Mouse (Mus musculus) kidney, postnatal 4 days (tissue): ENCODE measurements around the gene Olfr1012.
"Not testable (repeated sequence)": the region's sequence is repeated elsewhere in the genome, so short reads cannot be mapped to it uniquely, and the experiment has no call there.

Source experiments
- DNase-seq, 2 experiments: peaks; one replicate each; pipeline ENCODE4 v3.0.0; 2021; ENCODE audit warnings: mixed read lengths in 2 of 2

The Olfr1012 gene

DNA sequence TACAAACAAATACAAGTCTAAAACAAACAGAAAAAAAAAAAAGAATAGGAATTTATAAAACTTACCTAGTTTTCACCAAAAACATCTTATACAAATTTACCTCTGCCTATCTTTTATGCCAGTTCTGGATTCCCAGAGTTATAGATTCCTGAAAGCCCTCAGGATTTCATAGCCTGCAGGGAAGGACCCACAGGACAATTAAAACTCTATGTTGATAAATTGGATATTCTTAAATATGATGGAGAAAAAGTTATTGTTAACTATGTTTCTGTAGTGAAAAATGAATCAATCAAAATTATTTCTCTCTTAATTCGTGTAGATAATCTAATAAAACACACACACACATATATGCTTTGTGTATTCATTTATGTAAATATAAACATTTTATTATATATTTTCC is at the start of gene Olfr1012:
Olfr1012 (minus strand) TSS at position 101 of the 400 bp plus-strand sequence.
- DNase-seq, result no peak

DNA sequence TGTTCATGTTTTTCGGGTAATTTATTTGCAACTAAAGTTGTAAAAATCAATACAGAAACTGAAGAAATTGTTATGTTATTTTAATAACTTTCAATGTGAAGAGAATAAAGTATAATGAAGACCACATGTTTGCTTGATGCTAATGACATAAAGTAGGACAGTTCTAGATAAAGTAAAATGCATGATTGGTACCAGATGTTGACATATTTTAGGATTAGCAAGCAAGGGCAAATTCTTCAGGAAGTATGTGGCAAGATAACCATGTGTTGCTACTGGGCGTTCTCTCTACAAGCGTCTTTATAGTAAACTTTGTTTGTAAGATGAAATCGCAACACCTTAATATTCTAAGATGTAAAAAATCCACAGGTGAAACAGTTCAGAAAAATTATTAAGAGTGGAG is 41.9 kb upstream of the Olfr1012 start:
- no peak for DNase-seq

DNA sequence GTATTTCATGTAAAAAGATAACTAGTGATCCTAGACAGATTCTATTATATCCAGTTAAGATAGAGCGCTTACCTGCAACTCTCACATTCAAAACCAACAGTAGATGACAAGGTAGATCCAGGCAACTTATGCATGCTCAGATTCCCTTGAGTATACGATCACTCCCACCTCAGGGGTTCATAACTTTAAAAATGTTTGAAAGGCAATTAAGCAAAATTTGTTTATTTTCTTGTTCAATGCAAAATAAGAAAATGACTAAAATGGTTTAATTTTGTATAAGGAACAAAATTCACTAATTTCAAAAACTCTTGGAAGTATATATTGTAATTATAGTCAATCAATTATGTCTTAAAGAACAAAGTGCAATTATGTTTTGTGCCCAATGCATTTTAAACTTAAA is 39.9 kb upstream of the Olfr1012 start, which contains the start of gene Olfr1016:
Olfr1016 (minus strand) TSS at position 101 of the 400 bp plus-strand sequence.
- DNase-seq, result no peak

DNA sequence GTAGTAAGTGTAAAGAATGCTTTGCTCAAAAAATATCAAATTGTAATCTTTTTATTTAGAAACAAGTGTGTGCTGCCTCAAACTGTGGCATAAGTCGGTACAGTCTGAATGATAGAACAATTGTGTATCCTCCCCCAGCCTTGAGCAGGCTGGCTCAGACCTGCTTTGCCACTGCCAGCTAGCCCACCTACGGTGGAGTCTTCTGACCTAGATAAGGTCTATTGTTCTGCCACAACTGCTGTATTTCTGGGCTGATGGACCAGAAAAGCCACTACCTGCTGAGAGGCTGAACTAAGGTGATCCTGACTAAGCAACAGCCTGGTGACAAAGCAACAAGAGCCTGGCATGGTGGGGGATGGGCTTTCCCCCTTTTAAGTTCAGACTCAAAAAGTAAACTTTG is 29.8 kb upstream of the Olfr1012 start:
- DNase-seq, result no peak

DNA sequence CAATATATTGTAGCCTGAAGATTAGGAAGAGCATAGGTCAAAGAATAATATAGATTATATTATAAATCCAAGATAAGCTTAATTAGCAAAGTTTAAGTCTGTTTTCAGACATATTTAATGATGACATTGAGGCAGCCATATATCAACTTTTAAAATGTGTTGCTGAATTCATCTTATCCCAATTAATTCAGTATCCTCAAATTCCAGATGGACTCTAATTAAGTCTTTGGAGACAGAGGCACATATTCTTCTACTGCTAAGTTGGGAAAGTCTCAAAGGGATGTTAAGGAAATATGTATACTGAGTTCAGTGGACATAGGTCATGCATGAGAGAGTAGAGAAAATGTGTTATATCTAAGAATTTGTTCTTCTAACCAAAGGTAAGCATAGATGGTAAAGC is 19.2 kb upstream of the Olfr1012 start, which contains the start of gene Olfr1015:
Olfr1015 (plus strand) TSS at position 301 of the 400 bp plus-strand sequence.
- DNase-seq, result no peak

DNA sequence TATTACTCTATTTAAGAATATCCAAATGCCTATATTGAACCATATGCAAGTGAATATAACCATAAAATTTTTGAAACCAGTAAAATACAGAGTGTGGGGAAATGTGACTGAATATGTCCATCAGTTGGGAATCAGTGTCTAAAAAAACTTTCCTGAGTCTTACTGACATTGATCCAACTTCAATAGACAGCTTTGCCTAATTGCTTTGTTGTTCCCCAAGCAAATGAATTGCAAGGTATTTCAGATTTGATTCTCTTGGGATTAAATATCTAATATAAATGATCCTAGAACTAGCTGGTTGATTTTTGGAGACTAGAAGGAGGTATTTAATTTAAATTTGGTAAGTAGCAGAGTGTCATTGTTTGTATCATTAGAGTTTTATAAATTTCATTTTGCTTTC is 9.8 kb upstream of the Olfr1012 start, which contains the start of gene Olfr1014:
Olfr1014 (plus strand) TSS at position 301 of the 400 bp plus-strand sequence.
- no peak for DNase-seq

DNA sequence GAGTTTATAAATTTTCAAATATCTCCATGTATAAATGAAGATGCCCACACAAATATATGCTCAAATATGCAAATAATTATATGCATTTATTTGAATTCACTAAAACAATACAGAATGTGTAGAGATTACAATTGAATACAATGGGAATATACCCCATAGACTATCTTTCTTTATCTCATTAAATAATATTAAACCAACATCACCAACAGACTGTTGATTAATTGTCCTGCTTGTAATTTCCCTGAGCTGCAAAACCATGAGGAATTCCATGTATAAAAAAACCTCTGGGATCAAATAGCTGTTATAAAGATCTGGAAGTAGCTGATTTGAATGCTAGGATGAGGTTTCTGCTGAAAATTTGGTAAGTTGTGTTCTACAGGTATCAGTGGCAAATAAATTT is 4.2 kb upstream of the Olfr1012 start, which contains the start of gene Olfr1013:
Olfr1013 (plus strand) TSS at position 301 of the 400 bp plus-strand sequence.
- no peak for DNase-seq

DNA sequence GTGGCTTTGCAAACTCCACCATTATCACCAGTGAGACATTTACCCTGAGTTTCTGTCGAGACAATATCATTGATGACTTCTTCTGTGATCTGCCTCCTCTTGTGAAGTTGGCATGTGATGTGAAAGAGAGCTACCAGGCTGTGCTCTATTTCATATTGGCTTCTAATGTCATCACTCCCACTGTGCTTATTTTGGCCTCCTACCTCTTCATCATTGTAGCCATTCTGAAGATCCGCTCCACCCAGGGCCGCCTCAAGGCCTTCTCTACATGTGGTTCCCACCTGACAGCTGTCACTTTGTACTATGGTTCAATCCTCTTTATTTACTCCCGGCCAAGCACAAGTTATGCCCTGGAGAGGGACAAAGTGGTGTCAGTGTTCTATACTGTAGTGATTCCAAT is 8.7 kb downstream of the Olfr1012 start:
- DNase-seq, result no peak

DNA sequence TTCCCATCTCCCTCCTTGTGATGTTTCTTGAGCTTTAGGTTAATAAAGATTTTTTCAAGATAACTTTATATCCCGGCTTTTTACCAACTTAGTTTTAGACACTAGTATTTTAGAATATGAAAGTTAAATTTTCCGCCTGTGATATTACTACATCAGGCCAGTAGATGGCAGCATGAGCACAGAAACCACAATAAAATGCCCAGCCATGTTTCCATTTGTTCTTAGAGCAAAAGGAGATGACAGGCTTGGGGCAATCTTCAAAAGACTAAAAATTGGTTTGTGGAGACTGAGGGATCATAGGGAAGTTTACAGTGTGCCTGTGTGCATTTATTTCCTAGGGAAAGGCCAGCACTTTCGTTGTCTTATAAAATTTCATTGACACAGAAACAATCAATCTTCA is 36.8 kb downstream of the Olfr1012 start:
- DNase-seq, result peak; percentile 13 to 15

DNA sequence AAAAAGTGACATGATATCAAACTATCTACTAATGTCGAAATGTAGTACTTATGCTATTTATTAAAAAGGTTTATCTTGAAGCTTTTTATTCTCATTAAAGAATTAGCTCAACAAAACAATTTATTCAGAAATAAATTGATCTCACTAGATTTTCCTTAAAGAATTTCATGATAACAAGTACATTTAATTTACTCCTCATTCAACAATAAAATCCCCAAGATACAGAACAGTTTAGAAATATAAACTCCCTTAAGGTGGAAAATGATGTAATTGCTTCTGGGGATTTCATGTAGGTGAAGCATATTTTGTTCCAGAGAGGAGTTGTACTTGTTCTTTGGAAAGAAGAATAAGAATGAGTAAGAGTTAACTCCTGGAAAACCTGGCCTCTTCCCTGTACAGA is 47.4 kb downstream of the Olfr1012 start, which contains the start of gene Olfr1009:
Olfr1009 (plus strand) TSS at position 301 of the 400 bp plus-strand sequence.
- no peak for DNase-seq

DNA sequence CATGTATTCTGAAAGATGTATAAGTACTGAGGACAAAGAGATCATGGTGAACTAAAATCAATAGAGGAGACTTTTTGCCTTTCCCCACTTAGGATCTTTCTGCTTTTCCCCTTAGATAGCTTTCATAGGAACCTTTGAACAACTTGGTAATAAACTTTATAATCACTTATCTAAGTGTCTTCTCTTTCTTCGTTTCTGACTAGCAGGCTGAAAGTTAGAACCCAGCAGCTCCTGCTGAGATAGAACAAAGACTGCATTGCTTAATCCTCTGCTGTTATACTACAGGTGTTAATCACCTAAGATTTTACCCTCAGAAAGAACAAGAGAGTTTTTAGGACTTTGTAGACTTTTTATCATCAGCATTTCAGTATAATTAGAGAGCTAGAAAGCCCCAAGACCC is 51.4 kb downstream of the Olfr1012 start:
- no peak for DNase-seq

DNA sequence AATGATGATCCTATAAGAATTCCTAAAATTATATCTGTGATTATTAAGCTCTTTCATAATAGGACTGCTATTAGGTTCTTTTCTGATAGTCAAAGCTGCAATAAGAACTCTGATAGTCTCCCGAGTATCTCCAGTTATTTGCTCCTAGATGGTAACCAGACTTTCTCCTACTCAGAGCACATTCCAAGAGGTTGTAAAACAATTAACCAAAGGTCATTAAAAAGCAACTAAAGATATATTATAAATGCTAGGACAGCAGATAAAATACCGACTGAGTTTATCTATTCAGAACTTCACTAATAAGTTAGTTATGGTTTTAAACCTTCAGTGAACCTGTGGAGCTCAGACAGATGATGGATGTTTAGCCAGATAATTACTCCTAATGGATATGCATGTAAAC is 51.9 kb downstream of the Olfr1012 start:
- not testable (repeated sequence) for DNase-seq
